Mouse (Mus musculus): ENCODE measurements around the gene 1700047I17Rik2. TPM values are rescaled to one million over a fixed set of nuclear protein-coding genes. Genes with fewer than 3 reads are reported as not detected.
"Not testable (repeated sequence)": the region's sequence is repeated elsewhere in the genome, so short reads cannot be mapped to it uniquely, and the experiment has no call there.

1700047I17Rik2 gene
- total and polyA plus RNA-seq, 2 experiments from 2014 or later, result not detected

- not testable (repeated sequence) for DNase-seq (ENCODE audit: low spot score); H3K9me3 ChIP-seq (replicated peaks; ENCODE audit: control insufficient read depth, low read length); H3K9ac ChIP-seq (replicated peaks; ENCODE audit: low read depth, low read length); H3K27me3 ChIP-seq (ENCODE audit: control insufficient read depth, insufficient read depth, low read length); H3K4me2 ChIP-seq (ENCODE audit: low read depth, low read length); H3K36me3 ChIP-seq (replicated peaks; ENCODE audit: control insufficient read depth, insufficient read depth, low read length); H3K4me1 ChIP-seq (ENCODE audit: control insufficient read depth, insufficient read depth)
- Histone ChIP-seq H3K27ac (ENCODE audit: low read depth) (peak within 1 kb of the TSS; percentile 78), H3K4me3 (ENCODE audit: low read depth, low read length) (peak within 1 kb of the TSS; percentile 38)
- no CpG with 5 or more reads among the region's 57 CpGs for WGBS
- peak; percentile 96 for ATAC-seq (ENCODE audit: insufficient read depth, low read depth)
These were observed 30.5 kb downstream of the 1700047I17Rik2 start, which contains the start of gene Srp54c for GRCm38 (mm10) chr12:55229626-55230519. Gene Srp54c (plus strand): TSS chr12:55230168.

DNA sequence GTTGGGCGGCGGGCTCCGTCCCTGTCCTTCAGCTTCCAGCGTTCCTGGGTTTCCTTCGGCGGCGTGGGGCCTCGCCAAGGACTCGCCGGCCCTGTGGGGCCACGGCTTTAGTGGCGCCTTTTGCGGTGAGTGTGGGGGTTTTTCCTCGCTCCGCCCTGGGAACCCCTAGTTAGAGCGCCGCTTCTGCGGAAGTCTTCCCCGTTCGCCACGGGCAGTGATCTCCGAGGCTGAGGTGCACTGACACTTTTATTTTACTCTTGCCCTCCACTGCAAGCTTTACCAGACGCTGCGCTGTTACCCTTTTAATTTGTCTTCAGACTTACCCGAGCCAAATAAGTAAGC lies 31.1 kb downstream of the 1700047I17Rik2 start:
- H3K27ac ChIP-seq (ENCODE audit: low read depth), result peak overlapping the region; percentile 78
- not testable (repeated sequence) for H3K4me2 ChIP-seq (ENCODE audit: low read depth, low read length); H3K9ac ChIP-seq (replicated peaks; ENCODE audit: low read depth, low read length); H3K9me3 ChIP-seq (replicated peaks; ENCODE audit: control insufficient read depth, low read length); H3K36me3 ChIP-seq (replicated peaks; ENCODE audit: control insufficient read depth, insufficient read depth, low read length); DNase-seq (ENCODE audit: low spot score); H3K27me3 ChIP-seq (ENCODE audit: control insufficient read depth, insufficient read depth, low read length); H3K4me1 ChIP-seq (ENCODE audit: control insufficient read depth, insufficient read depth)
- H3K4me3 ChIP-seq (ENCODE audit: low read depth, low read length), result peak overlapping the region; percentile 38
- ATAC-seq (ENCODE audit: insufficient read depth, low read depth), result peak; percentile 13
- 0% methylated on average over 9 of the region's 25 CpGs for WGBS

DNA sequence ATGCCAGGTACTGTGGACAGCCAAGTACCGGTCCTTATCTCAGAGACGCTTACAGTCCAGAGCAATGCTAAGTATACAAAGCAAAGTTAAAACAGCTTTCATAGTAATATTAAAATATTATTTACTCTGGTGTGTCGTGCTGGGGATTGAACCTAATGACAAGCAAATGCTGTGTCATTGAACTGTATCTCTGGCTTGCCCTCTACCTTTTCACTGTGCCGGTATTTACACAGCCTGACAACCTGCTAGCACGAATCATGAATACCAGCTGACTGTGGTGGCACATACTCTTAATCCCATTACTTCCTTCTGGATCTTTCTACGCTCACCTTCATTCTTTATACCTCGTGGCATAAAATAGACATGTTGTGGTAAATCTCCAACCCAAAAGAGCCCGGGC lies 42.9 kb downstream of the 1700047I17Rik2 start:
- H3K4me3 ChIP-seq (ENCODE audit: low read depth, low read length); H3K4me2 ChIP-seq (ENCODE audit: low read depth, low read length); H3K27ac ChIP-seq (ENCODE audit: low read depth); H3K27me3 ChIP-seq (ENCODE audit: control insufficient read depth, insufficient read depth, low read length); H3K9me3 ChIP-seq (replicated peaks; ENCODE audit: control insufficient read depth, low read length); H3K4me1 ChIP-seq (ENCODE audit: control insufficient read depth, insufficient read depth); ATAC-seq (ENCODE audit: insufficient read depth, low read depth); DNase-seq (ENCODE audit: low spot score); H3K9ac ChIP-seq (replicated peaks; ENCODE audit: low read depth, low read length); H3K36me3 ChIP-seq (replicated peaks; ENCODE audit: control insufficient read depth, insufficient read depth, low read length): not testable (repeated sequence)
- WGBS, result no CpG with 5 or more reads among the region's 8 CpGs

- peaks cover 13% of the 10 kb centered on the region for H3K36me3 ChIP-seq (replicated peaks; ENCODE audit: control insufficient read depth, insufficient read depth, low read length)
- not testable (repeated sequence) for ATAC-seq (ENCODE audit: insufficient read depth, low read depth); H3K27ac ChIP-seq (ENCODE audit: low read depth); H3K9me3 ChIP-seq (replicated peaks; ENCODE audit: control insufficient read depth, low read length); H3K9ac ChIP-seq (replicated peaks; ENCODE audit: low read depth, low read length); H3K4me1 ChIP-seq (ENCODE audit: control insufficient read depth, insufficient read depth); H3K27me3 ChIP-seq (ENCODE audit: control insufficient read depth, insufficient read depth, low read length); DNase-seq (ENCODE audit: low spot score); H3K4me3 ChIP-seq (ENCODE audit: low read depth, low read length); H3K4me2 ChIP-seq (ENCODE audit: low read depth, low read length)
- WGBS, result no CpG with 5 or more reads among the region's 8 CpGs
These were observed 62.6 kb downstream of the 1700047I17Rik2 start for GRCm38 (mm10) chr12:55261950-55262349.

DNA sequence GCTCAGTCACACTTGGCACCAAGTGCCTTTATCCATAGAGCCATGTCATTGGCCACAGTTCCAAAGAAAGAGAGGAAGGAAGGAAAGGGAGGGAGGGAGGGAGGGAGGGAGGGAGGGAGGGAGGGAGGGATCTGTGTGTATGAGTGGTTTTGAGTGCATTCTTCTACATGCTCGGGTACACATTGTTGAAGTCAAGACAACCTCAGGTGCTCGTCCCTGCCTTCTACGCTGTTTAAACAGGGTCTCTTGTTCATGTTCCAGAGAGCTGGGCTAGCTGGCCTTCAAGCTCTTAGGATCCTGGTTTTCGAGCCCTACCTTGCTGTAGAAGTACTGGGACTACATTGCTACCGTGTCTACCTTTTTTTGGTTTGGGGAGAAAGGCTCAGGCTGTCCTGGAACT lies 64.0 kb downstream of the 1700047I17Rik2 start:
- H3K27me3 ChIP-seq (ENCODE audit: control insufficient read depth, insufficient read depth, low read length); ATAC-seq (ENCODE audit: insufficient read depth, low read depth); H3K4me1 ChIP-seq (ENCODE audit: control insufficient read depth, insufficient read depth); DNase-seq (ENCODE audit: low spot score); H3K9me3 ChIP-seq (replicated peaks; ENCODE audit: control insufficient read depth, low read length); H3K9ac ChIP-seq (replicated peaks; ENCODE audit: low read depth, low read length); H3K4me2 ChIP-seq (ENCODE audit: low read depth, low read length); H3K4me3 ChIP-seq (ENCODE audit: low read depth, low read length); H3K36me3 ChIP-seq (replicated peaks; ENCODE audit: control insufficient read depth, insufficient read depth, low read length); H3K27ac ChIP-seq (ENCODE audit: low read depth): not testable (repeated sequence)
- no CpG with 5 or more reads among the region's 5 CpGs for WGBS

Other genes starting within 250 kb of the 1700047I17Rik2 start
- not detected in 2 replicates for gene Gm20403, start 213.1 kb upstream of the 1700047I17Rik2 start, total RNA-seq (2014; rRNA removed; ENCODE audit: low replicate concordance)
- gene Gm20403, start 213.1 kb upstream of the 1700047I17Rik2 start, polyA plus RNA-seq (2015; fragmentation: Nextera tagmentation; extraction: Ambion mirVana), result not detected in 2 replicates
- 3.5 and 5.8 TPM in 2 replicates for gene Baz1a, start 185.2 kb upstream of the 1700047I17Rik2 start, total RNA-seq (2014; rRNA removed; ENCODE audit: low replicate concordance)
- 6.9 and 8.3 TPM in 2 replicates for gene Baz1a, start 185.2 kb upstream of the 1700047I17Rik2 start, polyA plus RNA-seq (2015; fragmentation: Nextera tagmentation; extraction: Ambion mirVana)
- gene 2700097O09Rik, start 119.5 kb upstream of the 1700047I17Rik2 start, total RNA-seq (2014; rRNA removed; ENCODE audit: low replicate concordance), result 5.6 and 19.1 TPM in 2 replicates
- 15.3 and 18.0 TPM in 2 replicates for gene 2700097O09Rik, start 119.5 kb upstream of the 1700047I17Rik2 start, polyA plus RNA-seq (2015; fragmentation: Nextera tagmentation; extraction: Ambion mirVana)
- gene Srp54a, start 119.3 kb upstream of the 1700047I17Rik2 start, total RNA-seq (2014; rRNA removed; ENCODE audit: low replicate concordance), result 50.7 and 51.4 TPM in 2 replicates
- gene Srp54a, start 119.3 kb upstream of the 1700047I17Rik2 start, polyA plus RNA-seq (2015; fragmentation: Nextera tagmentation; extraction: Ambion mirVana), result 134 and 142 TPM in 2 replicates
- 9.2 and 13.1 TPM in 2 replicates for gene Fam177a, start 75.1 kb upstream of the 1700047I17Rik2 start, total RNA-seq (2014; rRNA removed; ENCODE audit: low replicate concordance)
- 22.2 and 22.5 TPM in 2 replicates for gene Fam177a, start 75.1 kb upstream of the 1700047I17Rik2 start, polyA plus RNA-seq (2015; fragmentation: Nextera tagmentation; extraction: Ambion mirVana)
- 19.7 and 28.0 TPM in 2 replicates for gene Srp54b, start 44.5 kb upstream of the 1700047I17Rik2 start, total RNA-seq (2014; rRNA removed; ENCODE audit: low replicate concordance)
- gene Srp54b, start 44.5 kb upstream of the 1700047I17Rik2 start, polyA plus RNA-seq (2015; fragmentation: Nextera tagmentation; extraction: Ambion mirVana), result 50.2 and 50.7 TPM in 2 replicates
- gene Srp54c, start 30.6 kb downstream of the 1700047I17Rik2 start, total RNA-seq (2014; rRNA removed; ENCODE audit: low replicate concordance), result 28.6 and 31.3 TPM in 2 replicates
- 59.3 and 62.4 TPM in 2 replicates for gene Srp54c, start 30.6 kb downstream of the 1700047I17Rik2 start, polyA plus RNA-seq (2015; fragmentation: Nextera tagmentation; extraction: Ambion mirVana)
- 5.7 and 6.0 TPM in 2 replicates for gene 1110008L16Rik, start 100.0 kb downstream of the 1700047I17Rik2 start, total RNA-seq (2014; rRNA removed; ENCODE audit: low replicate concordance)
- 6.5 and 7.3 TPM in 2 replicates for gene 1110008L16Rik, start 100.0 kb downstream of the 1700047I17Rik2 start, polyA plus RNA-seq (2015; fragmentation: Nextera tagmentation; extraction: Ambion mirVana)
- 4.0 and 4.3 TPM in 2 replicates for gene Ppp2r3c, start 103.4 kb downstream of the 1700047I17Rik2 start, total RNA-seq (2014; rRNA removed; ENCODE audit: low replicate concordance)
- 10.1 and 10.6 TPM in 2 replicates for gene Ppp2r3c, start 103.4 kb downstream of the 1700047I17Rik2 start, polyA plus RNA-seq (2015; fragmentation: Nextera tagmentation; extraction: Ambion mirVana)
- 75.8 and 110 TPM in 2 replicates for gene Psma6, start 184.6 kb downstream of the 1700047I17Rik2 start, total RNA-seq (2014; rRNA removed; ENCODE audit: low replicate concordance)
- gene Psma6, start 184.6 kb downstream of the 1700047I17Rik2 start, polyA plus RNA-seq (2015; fragmentation: Nextera tagmentation; extraction: Ambion mirVana), result 383 TPM in 2 replicates